Mouse (Mus musculus): ENCODE results near the gene Olfr1275. TPM values are rescaled to one million over a fixed set of nuclear protein-coding genes. Genes with fewer than 3 reads are reported as not detected.

The Olfr1275 gene
- total RNA-seq (2023) = not detected

GRCm38 (mm10) chr2:111235186-111235585 is at the start of gene Olfr1275:
Gene Olfr1275 (minus strand): TSS chr2:111235286.

DNA sequence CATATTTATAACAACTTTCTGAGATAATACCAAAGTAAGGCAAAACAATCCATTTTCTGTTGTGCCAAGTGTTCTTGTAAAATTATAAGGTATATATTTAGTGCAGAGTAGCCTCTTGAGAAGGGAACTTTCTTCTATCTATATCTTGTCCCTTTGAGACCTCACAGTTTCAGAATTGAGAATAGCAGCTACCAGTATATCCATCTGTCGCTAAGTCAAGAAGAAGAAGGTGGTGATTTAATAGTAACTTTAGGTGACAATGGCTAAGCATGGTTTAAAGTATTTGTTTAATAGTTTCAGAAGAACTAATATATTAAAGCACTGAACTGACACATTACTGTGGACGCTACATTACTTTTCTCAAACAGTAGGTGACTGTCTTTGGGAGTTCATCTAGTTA is 38.9 kb upstream of the Olfr1275 start, which contains the start of gene Olfr1277:
TSS of gene Olfr1277 (minus strand) at position 101 of the 400 bp plus-strand sequence.

DNA sequence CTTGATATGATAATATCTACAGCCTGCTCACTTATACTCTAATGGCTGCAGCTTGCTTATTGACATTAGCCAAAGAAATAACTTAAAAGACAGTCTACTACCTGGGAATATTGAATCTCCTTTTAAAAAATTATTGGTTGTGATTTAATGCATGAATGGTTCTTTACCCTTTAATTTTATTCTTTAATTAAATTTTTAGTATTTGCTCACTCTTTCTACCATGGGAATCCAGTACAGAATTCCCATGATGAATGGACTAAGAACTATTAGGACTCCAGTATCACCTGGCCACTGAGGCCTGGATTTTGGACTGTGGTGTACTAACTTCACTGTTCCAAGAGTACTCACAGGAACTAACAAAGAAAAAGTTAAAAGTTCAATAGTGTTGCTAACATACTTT is 19.1 kb upstream of the Olfr1275 start, which contains the start of gene Olfr1276:
TSS of gene Olfr1276 (plus strand) at position 301 of the 400 bp plus-strand sequence.

DNA sequence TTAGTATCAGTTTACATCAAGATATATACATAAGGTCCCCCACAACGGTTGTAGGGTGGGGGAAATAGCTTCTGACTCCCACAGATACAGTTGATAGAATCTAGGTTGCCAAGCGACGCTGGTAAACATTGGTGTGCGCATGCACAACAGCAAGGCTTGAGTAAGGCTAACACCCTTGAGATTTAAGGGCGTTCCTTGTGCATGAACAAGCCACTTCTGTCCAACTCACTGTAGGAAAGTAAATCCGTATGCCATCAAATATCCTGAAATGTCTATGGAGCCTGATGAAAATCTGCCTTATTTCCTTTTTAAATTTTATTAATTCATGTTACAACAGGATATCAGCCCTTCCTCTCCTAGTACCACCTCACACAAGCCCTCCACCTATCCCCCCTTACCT is 5.6 kb downstream of the Olfr1275 start, which contains the start of gene 4930430A15Rik:
TSS of gene 4930430A15Rik (minus strand) at position 101 of the 400 bp plus-strand sequence.

Other genes with a start within 250 kb of the Olfr1275 start
- not detected for gene Gm13941, start 129.3 kb downstream of the Olfr1275 start, total RNA-seq (2023)
- not detected for gene Gm15130, start 82.3 kb downstream of the Olfr1275 start, total RNA-seq (2023)
- not detected for gene 4930430A15Rik, start 5.7 kb downstream of the Olfr1275 start, total RNA-seq (2023)
- gene Olfr1276, start 19.2 kb upstream of the Olfr1275 start, total RNA-seq (2023) = not detected
- gene Olfr1277, start 38.8 kb upstream of the Olfr1275 start, total RNA-seq (2023) = not detected
- gene Olfr1278, start 54.9 kb upstream of the Olfr1275 start, total RNA-seq (2023) = not detected
- not detected for gene Olfr1279, start 65.3 kb upstream of the Olfr1275 start, total RNA-seq (2023)
- gene Olfr1280, start 78.7 kb upstream of the Olfr1275 start, total RNA-seq (2023) = not detected
- not detected for gene Olfr1281, start 91.2 kb upstream of the Olfr1275 start, total RNA-seq (2023)
- not detected for gene Olfr1282, start 100.8 kb upstream of the Olfr1275 start, total RNA-seq (2023)
- not detected for gene Olfr1283, start 131.5 kb upstream of the Olfr1275 start, total RNA-seq (2023)
- not detected for gene Olfr1284, start 140.2 kb upstream of the Olfr1275 start, total RNA-seq (2023)
- gene Olfr1286, start 187.8 kb upstream of the Olfr1275 start, total RNA-seq (2023) = not detected
- gene Olfr1287, start 213.9 kb upstream of the Olfr1275 start, total RNA-seq (2023) = not detected
- not detected for gene Olfr1288, start 238.8 kb upstream of the Olfr1275 start, total RNA-seq (2023)
- not detected for gene Olfr1289, start 245.5 kb upstream of the Olfr1275 start, total RNA-seq (2023)